Mouse (Mus musculus) left cerebral cortex, postnatal 36 days (tissue): Measurements from ENCODE around the gene Foxp2. TPM values are rescaled to one million over a fixed set of nuclear protein-coding genes. Genes with fewer than 3 reads are reported as not detected.

ENCODE experiments used
- DNase-seq, 2 experiments: peaks; one replicate each; pipeline ENCODE4 v3.0.0; 2021 to 2022; ENCODE audit warnings: low spot score in 2 of 2, mixed read lengths in 1 of 2
- intact Hi-C: fragments of 180-260 bp; cut with DNase I; formaldehyde crosslinking; loops from one replicate; pipeline ENCODE4 v1.15.1; 2025
- microRNA-seq: library from miRNA; unstranded; fragments of <30 nt; microRNA quantifications from one replicate; pipeline ENCODE4 v1.2.0, GENCODE M21; 2022
- total RNA-seq, 2 experiments: library from RNA; stranded (reverse); gene quantifications; 2 replicates each; pipeline ENCODE4 v1.2.3; 2021

Foxp2 gene
- total RNA-seq, 2 experiments from 2014 or later = 10.3 to 17.7 TPM

DNA sequence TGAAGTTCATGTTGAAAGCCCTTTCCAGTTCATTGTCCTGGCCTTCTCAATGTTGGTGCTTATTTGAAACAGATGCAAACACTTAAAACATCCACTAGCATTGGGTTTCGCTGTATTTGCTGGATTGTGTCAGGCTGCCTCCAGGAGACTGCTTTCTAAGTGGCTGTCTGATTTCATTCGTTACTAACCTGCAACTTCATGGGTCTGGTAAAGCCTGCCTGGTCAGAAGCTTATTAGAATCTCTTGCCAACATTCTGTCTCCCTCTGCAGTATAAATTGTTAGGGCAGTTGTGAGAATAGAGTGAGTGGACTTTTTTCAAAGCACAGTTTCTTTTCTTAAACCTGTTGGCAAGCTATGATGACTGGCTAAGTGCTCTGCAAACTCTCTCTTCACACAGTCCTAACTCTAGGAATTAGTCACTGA lies 420.4 kb downstream of the Foxp2 start:
- intact Hi-C loops = no loop called here
- DNase-seq = no peak

DNA sequence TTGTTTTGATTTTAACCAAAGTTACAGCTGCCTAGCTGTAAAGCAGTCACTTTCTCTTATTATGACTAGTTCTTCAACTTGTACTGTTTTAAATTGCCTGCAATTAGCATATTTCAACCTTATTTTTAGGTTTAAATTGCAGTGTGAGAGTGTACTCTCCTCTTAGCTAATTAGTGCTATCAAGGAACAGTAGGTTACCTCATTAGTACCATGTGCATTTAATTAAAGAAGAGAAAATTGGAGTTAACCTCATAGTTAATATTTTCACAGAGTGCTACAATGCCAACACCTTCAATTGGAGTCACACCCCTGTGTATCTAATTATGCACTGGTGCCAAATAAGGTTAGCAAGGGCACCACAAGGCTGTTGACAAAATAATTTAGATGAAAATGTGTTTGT lies 421.9 kb downstream of the Foxp2 start:
- no peak for DNase-seq
- intact Hi-C loops = no loop called here

GRCm38 (mm10) chr6:15347705-15348104 lies 446.6 kb downstream of the Foxp2 start:
- DNase-seq = no peak
- intact Hi-C loops = no loop called here

GRCm38 (mm10) chr6:15355852-15356251 lies 454.7 kb downstream of the Foxp2 start:
- intact Hi-C loops = no loop called here
- no peak for DNase-seq

DNA sequence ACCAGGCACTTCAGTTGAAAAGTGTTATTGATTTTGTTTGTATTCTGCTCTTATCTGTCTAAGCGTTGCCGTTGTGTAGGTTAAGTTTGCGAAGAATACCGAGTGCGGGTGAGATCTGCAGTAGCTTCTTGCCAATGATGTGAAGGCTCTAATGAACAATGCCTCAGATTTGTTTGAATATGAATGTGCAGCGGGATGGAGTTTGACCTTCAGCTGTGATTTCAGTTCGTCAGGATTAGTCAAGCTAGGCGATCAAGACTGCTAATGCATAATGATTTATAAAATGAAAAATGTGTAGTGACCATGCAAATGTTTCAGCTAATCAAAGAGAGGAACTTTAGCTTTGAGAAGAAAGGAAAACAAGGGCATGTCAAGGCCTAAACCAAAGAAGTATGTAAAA lies 469.1 kb downstream of the Foxp2 start:
- intact Hi-C loops = no loop called here

GRCm38 (mm10) chr6:15370827-15371226 lies 469.7 kb downstream of the Foxp2 start:
- intact Hi-C loops = no loop called here
- no peak for DNase-seq

More for the DNA sequence above, 469.1 kb downstream of the Foxp2 start:
- no peak for DNase-seq

GRCm38 (mm10) chr6:15373621-15374020 lies 472.5 kb downstream of the Foxp2 start:
- intact Hi-C loops = no loop called here
- DNase-seq = no peak

DNA sequence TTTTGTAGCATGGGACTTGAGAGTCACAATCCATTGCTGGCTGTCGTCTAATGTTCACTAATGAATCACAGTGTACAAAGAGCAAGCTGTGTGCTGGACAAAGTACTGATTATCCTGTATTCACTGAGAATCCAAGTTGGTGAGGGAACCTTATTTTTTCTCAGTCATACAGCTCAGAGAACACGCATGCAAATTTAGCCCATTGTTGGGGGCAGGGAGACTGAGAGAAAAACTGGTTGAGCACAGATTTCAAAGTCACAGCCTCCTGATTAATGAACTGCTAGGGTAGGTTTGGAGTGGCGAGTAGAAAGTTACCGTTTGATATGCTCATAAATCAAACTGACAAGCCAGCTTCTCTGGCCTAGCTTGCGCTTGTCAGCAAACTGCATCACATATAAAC lies 477.1 kb downstream of the Foxp2 start:
- DNase-seq = no peak
- intact Hi-C loops = no loop called here

DNA sequence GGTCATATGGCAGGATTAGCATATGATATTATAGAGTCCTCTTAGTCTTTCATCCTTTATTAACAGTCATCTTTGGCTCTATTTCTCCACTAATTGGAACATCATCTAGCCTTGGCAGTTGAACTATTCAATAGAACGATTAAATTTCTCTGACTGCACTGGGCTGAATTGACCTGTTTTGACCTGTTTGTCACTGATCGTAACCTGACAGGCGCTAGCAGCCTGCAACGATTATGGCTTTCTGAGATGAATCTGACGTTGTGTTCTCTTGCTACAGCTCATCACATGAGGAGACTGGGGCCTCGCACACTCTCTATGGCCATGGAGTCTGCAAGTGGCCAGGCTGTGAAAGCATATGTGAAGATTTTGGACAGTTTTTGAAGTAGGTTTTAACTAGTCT lies 495.3 kb downstream of the Foxp2 start:
- DNase-seq = no peak
- intact Hi-C loops = no loop called here

GRCm38 (mm10) chr6:15397485-15397884 lies 496.3 kb downstream of the Foxp2 start:
- DNase-seq = no peak
- intact Hi-C loops = no loop called here

- intact Hi-C loops = no loop called here
- DNase-seq = no peak
These were observed 500.0 kb downstream of the Foxp2 start for GRCm38 (mm10) chr6:15401138-15401537.

GRCm38 (mm10) chr6:15402026-15402425 lies 500.9 kb downstream of the Foxp2 start:
- no peak for DNase-seq
- intact Hi-C loops = no loop called here

DNA sequence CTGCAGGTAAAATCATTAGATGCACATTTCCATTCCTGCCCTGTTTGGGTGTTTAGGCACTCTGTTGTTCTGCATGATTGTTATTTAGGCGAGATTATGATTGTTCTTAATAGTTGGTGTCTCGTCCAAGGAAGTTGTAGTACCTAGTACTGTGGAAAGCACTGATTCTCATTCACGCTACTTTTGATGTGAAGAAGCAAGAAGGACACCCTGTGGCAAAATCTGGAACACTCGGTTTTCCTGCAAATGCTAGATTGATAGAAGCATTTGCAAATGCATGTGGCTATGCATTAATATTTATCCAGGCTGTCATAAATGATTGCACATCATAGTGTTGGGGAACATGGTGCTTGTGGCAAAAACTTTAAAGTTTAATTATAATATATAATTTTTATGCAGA lies 514.0 kb downstream of the Foxp2 start:
- no peak for DNase-seq
- intact Hi-C loops = loop anchor here (2.0 to 10.0 kb wide), 3 partner anchors 223 to 580 kb away; no protein-coding TSS in a partner anchor

- DNase-seq = no peak
- intact Hi-C loops = no loop called here
These were observed 558.6 kb downstream of the Foxp2 start for GRCm38 (mm10) chr6:15459701-15460100.

- intact Hi-C loops = no loop called here
- no peak for DNase-seq
These were observed 562.2 kb downstream of the Foxp2 start for GRCm38 (mm10) chr6:15463390-15463789.

GRCm38 (mm10) chr6:15465471-15465870 lies 564.3 kb downstream of the Foxp2 start:
- DNase-seq = no peak
- intact Hi-C loops = no loop called here

- no peak for DNase-seq
- intact Hi-C loops = no loop called here
These were observed 565.5 kb downstream of the Foxp2 start for GRCm38 (mm10) chr6:15466634-15467033.

GRCm38 (mm10) chr6:15486909-15487308 lies 585.8 kb downstream of the Foxp2 start:
- intact Hi-C loops = no loop called here
- DNase-seq = no peak

Small RNAs within 50 kb of the gene (microRNA-seq; reads per million reads assigned to microRNA genes)
- gene Gm25470 = not detected

Other genes with a start within 250 kb of the Foxp2 start
- not detected for gene Ppp1r3a, start 146.1 kb upstream of the Foxp2 start, total RNA-seq